Mouse (Mus musculus) intestine, embryonic 14.5 days (tissue): ENCODE measurements around the gene Dock1. TPM values are rescaled to one million over a fixed set of nuclear protein-coding genes. Genes with fewer than 3 reads are reported as not detected.

ENCODE experiments used
- ATAC-seq: fragments of 200-750 bp; cut with Nextera tagmentation; replicated peaks from 2 replicates; pipeline ENCODE4 v1.8.0; 2017; ENCODE audit warnings: low read depth, moderate number of reproducible peaks, moderate TSS enrichment, moderate library complexity; ENCODE audit not compliant: low FRiP score, low TSS enrichment
- DNase-seq: peaks from one replicate; pipeline ENCODE4 v3.0.0-alpha.2; 2018; ENCODE audit warnings: low spot score
- H3K27ac ChIP-seq: fragments of 300-500 bp; sonication (generic); 2 replicates; pipeline ENCODE4 v1.5.1; 2014; ENCODE audit warnings: low read depth, mild to moderate bottlenecking, control low read depth
- H3K27me3 ChIP-seq: fragments of 300-500 bp; sonication (generic); replicated peaks from 2 replicates; pipeline ENCODE4 v1.6.1; 2014; ENCODE audit warnings: low read length, control low read depth; ENCODE audit not compliant: control insufficient read depth, insufficient read depth
- H3K36me3 ChIP-seq: fragments of 300-500 bp; sonication (generic); 2 replicates; pipeline ENCODE4 v1.6.1; 2014; ENCODE audit warnings: low read length, control low read depth; ENCODE audit not compliant: control insufficient read depth, insufficient read depth
- H3K4me1 ChIP-seq: fragments of 300-500 bp; sonication (generic); replicated peaks from 2 replicates; pipeline ENCODE4 v1.6.1; 2014; ENCODE audit warnings: low read length, control low read depth, mixed read lengths; ENCODE audit not compliant: control insufficient read depth, insufficient read depth
- H3K4me2 ChIP-seq: fragments of 300-500 bp; sonication (generic); 2 replicates; pipeline ENCODE4 v1.6.1; 2014; ENCODE audit warnings: low read length
- H3K4me3 ChIP-seq: fragments of 300-500 bp; sonication (generic); 2 replicates; pipeline ENCODE4 v1.5.1; 2014; ENCODE audit warnings: low read depth, low read length, control low read depth, mixed read lengths
- H3K9ac ChIP-seq: fragments of 300-500 bp; sonication (generic); 2 replicates; pipeline ENCODE4 v1.6.1; 2014; ENCODE audit warnings: mild to moderate bottlenecking, low read length
- H3K9me3 ChIP-seq: fragments of 300-500 bp; sonication (generic); 2 replicates; pipeline ENCODE4 v1.6.1; 2016; ENCODE audit warnings: low read length, control low read depth; ENCODE audit not compliant: control insufficient read depth
- WGBS: fragments of 180-500 bp; shearing (Covaris S2); extraction: QIAGEN DNeasy Blood & Tissue Kit; methylation state at CpG from one replicate; pipeline ENCODE4 v1.1.7; 2014; 5-methylcytosine and 5-hydroxymethylcytosine counted together
- polyA plus RNA-seq: library from polyadenylated mRNA; unstranded; fragments of >200 nt; fragmentation: Nextera tagmentation; extraction: Ambion mirVana; gene quantifications from 2 replicates; pipeline ENCODE4 v1.2.1, GENCODE M21; 2014

Gene Dock1
- polyA plus RNA-seq, 1 experiment from 2014 or later, result 37.9 TPM

DNA sequence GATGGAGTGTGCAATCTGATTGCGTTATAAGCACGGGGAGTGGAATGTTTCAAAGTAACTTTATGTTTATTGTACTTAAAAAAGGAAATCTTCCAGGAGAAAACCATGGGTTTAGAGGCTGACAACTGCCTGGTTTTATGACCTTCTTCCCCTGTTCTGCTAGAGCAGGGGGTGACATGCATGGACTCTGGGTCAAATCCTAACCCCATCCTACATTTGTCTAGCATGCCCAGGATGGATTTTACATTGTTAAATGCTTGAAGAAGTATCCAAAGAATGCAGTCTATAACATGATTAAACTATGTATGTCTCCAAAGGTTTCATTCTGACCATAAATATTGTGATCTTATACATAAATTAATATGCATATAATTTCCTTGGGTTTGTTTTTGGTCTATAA, 229.0 kb downstream of the Dock1 start:
- H3K9me3 ChIP-seq, result no peaks in the 10 kb centered on the region
- WGBS, result 49% methylated on average over 2 of the region's 2 CpGs
- no peak for DNase-seq
- no peak overlapping the region for H3K4me2 ChIP-seq
- ATAC-seq, result no peak
- H3K27me3 ChIP-seq, result no peaks in the 10 kb centered on the region
- no peak overlapping the region for H3K27ac ChIP-seq
- H3K36me3 ChIP-seq, result no peaks in the 10 kb centered on the region
- H3K4me1 ChIP-seq, result no peaks in the 10 kb centered on the region
- H3K9ac ChIP-seq, result no peak overlapping the region
- no peak overlapping the region for H3K4me3 ChIP-seq

DNA sequence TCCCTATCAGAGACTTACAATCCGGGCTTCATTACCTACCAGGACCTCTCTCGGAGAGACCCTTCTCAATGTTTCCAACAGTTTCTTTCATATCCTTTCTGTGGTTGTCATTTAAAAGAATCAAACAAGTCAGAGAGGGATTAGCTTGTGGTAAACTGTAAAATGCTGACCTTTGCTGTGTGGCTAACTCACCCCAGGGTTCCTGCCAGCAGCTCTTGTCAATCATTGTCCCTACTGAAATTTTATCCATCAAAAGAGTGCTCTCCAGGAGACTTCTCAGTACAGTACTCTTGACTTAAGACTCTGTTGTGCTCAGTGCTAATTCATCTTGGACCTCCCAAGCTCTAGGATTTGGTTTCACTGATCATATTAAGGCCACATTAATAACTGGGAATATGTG, 231.5 kb downstream of the Dock1 start:
- no peak for DNase-seq
- H3K9me3 ChIP-seq, result no peaks in the 10 kb centered on the region
- no peaks in the 10 kb centered on the region for H3K27me3 ChIP-seq
- no peaks in the 10 kb centered on the region for H3K4me1 ChIP-seq
- 90% methylated on average over 2 of the region's 2 CpGs for WGBS
- no peak for ATAC-seq
- no peak overlapping the region for H3K9ac ChIP-seq
- no peak overlapping the region for H3K27ac ChIP-seq
- H3K4me2 ChIP-seq, result no peak overlapping the region
- no peaks in the 10 kb centered on the region for H3K36me3 ChIP-seq
- no peak overlapping the region for H3K4me3 ChIP-seq

DNA sequence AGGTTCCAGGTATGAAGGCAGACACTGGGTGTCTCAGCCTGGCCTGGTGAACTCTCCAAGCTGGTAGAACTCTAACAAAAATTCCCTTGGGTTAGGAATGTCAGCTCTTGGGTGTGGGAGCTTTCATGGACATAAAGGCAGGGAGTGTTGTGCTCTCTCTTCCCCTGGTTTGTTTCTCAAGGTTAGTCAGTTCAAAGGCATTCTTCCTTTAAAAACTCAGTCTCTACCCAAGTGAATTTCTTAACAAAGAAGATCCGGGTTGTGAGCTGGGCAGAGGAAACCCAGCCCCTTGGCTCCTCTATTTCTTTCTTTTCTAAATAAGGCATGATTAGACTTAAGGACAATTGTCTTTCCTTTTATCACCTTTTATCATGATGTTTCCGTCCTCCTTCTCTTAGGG, 261.4 kb downstream of the Dock1 start:
- no peak overlapping the region for H3K4me2 ChIP-seq
- peaks cover 8% of the 10 kb centered on the region for H3K27me3 ChIP-seq
- H3K9ac ChIP-seq, result no peak overlapping the region
- DNase-seq (no peak), ATAC-seq (no peak)
- no peaks in the 10 kb centered on the region for H3K9me3 ChIP-seq
- H3K36me3 ChIP-seq, result no peaks in the 10 kb centered on the region
- H3K4me1 ChIP-seq, result no peaks in the 10 kb centered on the region
- WGBS, result 76% methylated on average over 2 of the region's 2 CpGs
- H3K4me3 ChIP-seq, result no peak overlapping the region
- H3K27ac ChIP-seq, result no peak overlapping the region

DNA sequence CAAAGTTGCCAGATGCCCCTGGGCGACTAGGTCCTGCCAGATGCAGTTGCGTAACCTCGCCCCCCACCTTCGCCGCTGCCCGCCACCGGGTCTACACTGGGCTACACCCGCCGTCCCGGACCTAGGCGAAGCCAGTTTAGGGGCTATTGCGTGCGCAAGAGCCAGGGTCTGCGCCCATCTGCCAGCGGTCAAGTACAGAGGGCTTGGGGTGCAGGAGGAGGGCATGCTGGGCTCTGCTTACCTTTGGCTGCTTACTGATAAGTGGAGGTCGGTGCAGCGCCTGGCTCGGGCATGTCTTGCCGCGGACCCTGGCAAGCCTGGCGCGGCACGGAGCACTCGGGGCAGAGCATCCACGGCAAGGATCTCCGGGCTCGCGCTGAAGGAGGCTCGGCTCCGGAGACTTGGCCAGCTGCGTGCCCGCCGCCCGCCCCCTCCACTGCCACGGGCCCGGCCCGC, 267.0 kb downstream of the Dock1 start:
- Histone ChIP-seq H3K27ac (no peak overlapping the region), H3K9me3 (no peaks in the 10 kb centered on the region), H3K4me1 (peaks cover 14% of the 10 kb centered on the region; the same call in 1 of the 2 replicates), H3K36me3 (no peaks in the 10 kb centered on the region), H3K9ac (peak overlapping the region; percentile 44), H3K27me3 (peaks cover 17% of the 10 kb centered on the region), H3K4me3 (peak overlapping the region; percentile 46), H3K4me2 (peak overlapping the region; percentile 88)
- ATAC-seq (peak; percentile 53), DNase-seq (peak; percentile 63)
- WGBS, result under 1% methylated on average over 29 of the region's 37 CpGs

DNA sequence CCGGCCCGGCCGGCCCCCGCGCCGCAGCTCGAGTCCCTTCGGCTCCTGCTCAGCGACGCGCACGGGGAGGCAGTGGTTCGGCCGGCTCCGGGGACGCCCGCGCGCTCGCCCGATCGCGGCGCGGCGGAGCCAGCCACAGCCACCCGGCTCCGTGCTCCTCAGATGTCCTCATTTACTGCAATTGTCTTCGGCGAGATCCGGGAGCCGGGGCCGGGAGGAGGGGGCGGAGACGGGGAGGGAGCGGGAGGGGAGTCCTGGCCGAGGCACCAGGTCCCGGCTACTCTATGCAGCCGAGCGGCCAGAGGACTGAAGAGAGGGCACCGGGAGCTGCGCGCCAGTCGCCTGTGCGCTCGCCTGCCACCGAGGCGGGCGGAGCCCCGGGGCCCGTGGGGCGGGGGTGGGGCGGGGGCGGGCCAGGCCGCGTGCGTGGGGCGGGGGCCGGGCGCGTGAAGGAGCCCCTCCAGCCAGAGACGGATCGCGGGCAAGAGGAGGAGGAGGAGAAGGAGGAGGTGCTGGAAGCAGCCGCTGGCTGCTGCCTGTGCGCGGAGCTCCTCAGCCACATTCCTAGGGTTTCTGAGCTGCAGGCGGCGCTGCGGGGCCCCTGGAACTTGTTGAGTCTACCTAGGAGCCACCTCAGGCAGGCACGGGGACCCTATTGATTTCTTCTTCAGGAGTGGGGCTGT, 267.6 kb downstream of the Dock1 start, which contains the start of gene Fam196a:
TSS of gene Fam196a (minus strand) at position 504 of the 683 bp plus-strand sequence.
- H3K27ac ChIP-seq, result no peak within 1 kb of the TSS
- DNase-seq, result peak; percentile 84
- H3K4me2 ChIP-seq, result peak within 1 kb of the TSS; percentile 88
- peak within 1 kb of the TSS; percentile 44 for H3K9ac ChIP-seq
- H3K27me3 ChIP-seq, result peaks cover 17% of the 10 kb centered on the region
- ATAC-seq, result peak; percentile 86
- WGBS, result under 1% methylated on average over 54 of the region's 71 CpGs
- no peaks in the 10 kb centered on the region for H3K9me3 ChIP-seq
- H3K4me1 ChIP-seq, result peaks cover 14% of the 10 kb centered on the region; the same call in 1 of the 2 replicates
- H3K4me3 ChIP-seq, result peak within 1 kb of the TSS; percentile 46
- H3K36me3 ChIP-seq, result no peaks in the 10 kb centered on the region

DNA sequence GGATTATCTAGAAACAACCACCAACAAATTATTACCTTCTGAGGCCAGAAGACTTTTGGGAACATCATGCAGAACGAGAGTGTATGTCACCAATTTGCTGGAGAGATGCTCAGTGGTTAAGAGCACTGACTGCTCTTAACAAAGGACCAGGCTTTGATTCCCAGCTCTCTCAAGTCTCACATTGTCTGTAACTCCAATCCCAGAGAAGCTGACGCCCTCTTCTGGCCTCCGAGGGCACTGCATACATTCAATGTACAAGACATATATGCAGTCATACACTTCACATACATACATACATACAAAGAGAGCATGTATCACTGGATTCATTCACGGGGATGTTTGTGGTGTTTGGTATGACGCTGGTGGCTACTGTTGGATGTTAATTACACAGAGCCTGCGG, 271.4 kb downstream of the Dock1 start:
- ATAC-seq, result no peak
- Histone ChIP-seq H3K9ac (no peak overlapping the region), H3K4me3 (no peak overlapping the region), H3K27me3 (peaks cover 9% of the 10 kb centered on the region), H3K4me1 (peaks cover 14% of the 10 kb centered on the region; the same call in 1 of the 2 replicates), H3K4me2 (no peak overlapping the region), H3K36me3 (no peaks in the 10 kb centered on the region), H3K9me3 (no peaks in the 10 kb centered on the region), H3K27ac (no peak overlapping the region)
- no peak for DNase-seq
- 93% methylated on average over 6 of the region's 6 CpGs for WGBS

DNA sequence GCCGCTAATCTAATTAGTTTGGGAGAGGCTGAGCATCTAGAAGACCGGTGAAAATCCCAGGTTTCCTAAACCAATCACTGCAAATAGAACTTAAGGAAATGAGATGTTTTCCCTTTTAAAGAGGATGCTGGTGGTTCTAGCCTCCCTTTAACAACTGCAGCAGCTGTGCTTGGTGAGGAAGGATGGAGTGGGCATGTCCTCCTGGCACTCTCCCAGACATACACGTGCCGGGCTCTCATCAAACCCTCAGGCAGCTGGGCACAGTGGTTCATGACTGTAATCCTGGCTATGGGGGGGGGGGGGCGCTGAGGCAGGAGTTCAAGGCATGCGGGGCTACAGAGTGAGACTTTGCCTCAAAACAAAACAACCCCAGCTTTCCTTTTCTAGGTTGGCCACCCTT, 272.6 kb downstream of the Dock1 start:
- DNase-seq, result no peak

DNA sequence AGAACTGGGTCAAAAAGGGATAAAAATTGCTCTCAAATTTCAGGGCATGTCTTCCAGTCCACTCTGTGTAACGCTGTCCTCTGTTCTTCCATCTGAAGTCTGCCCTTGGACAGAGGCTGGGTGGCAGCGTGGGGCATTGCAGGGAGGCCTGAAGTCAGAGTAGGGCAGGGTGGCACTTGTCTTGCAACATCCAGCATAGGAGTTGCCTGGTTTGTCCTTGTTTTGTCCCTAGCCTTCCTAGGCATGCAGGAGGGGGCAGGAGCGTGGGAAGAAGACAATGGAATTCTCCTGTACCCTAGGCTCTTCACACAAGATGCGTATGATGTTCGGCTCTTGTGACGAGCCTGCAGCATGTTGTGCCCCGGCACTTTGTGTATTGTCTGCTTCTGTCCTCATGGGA, 273.2 kb downstream of the Dock1 start:
- Histone ChIP-seq H3K4me1 (peaks cover 4% of the 10 kb centered on the region; the same call in 1 of the 2 replicates), H3K27ac (no peak overlapping the region), H3K36me3 (no peaks in the 10 kb centered on the region), H3K4me3 (no peak overlapping the region), H3K9ac (no peak overlapping the region), H3K9me3 (no peaks in the 10 kb centered on the region), H3K4me2 (no peak overlapping the region), H3K27me3 (no peaks in the 10 kb centered on the region)
- ATAC-seq, result no peak
- WGBS, result 82% methylated on average over 7 of the region's 7 CpGs
- no peak for DNase-seq

More for the DNA sequence above, 272.6 kb downstream of the Dock1 start:
- WGBS, result 69% methylated on average over 6 of the region's 6 CpGs
- Histone ChIP-seq H3K27me3 (no peaks in the 10 kb centered on the region), H3K4me3 (no peak overlapping the region), H3K4me1 (peaks cover 8% of the 10 kb centered on the region; the same call in 1 of the 2 replicates), H3K9me3 (no peaks in the 10 kb centered on the region), H3K4me2 (no peak overlapping the region), H3K36me3 (no peaks in the 10 kb centered on the region), H3K27ac (no peak overlapping the region), H3K9ac (no peak overlapping the region)
- ATAC-seq, result no peak
